Mouse (Mus musculus): Measurements from ENCODE around the gene Mcur1. TPM values are rescaled to one million over a fixed set of nuclear protein-coding genes. Genes with fewer than 3 reads are reported as not detected.
A peak's percentile ranks its signal among the peaks of the same experiment; 100 is the strongest.

The Mcur1 gene
- total RNA-seq, 1 experiment from 2014 or later: 66.1 TPM

GRCm38 (mm10) chr13:43525363-43526134 is 34.4 kb downstream of the Mcur1 start:
- no peak for DNase-seq

- peak; percentile 76 for DNase-seq
Observed at GRCm38 (mm10) chr13:43524491-43525362, 35.3 kb downstream of the Mcur1 start.

GRCm38 (mm10) chr13:43523906-43524480 is 36.0 kb downstream of the Mcur1 start:
- no peak for DNase-seq

GRCm38 (mm10) chr13:43521940-43522339 is 38.1 kb downstream of the Mcur1 start:
- no peak for DNase-seq

- DNase-seq: no peak
Observed at GRCm38 (mm10) chr13:43519251-43519650, 40.7 kb downstream of the Mcur1 start.

GRCm38 (mm10) chr13:43517371-43517770 is 42.6 kb downstream of the Mcur1 start:
- no peak for DNase-seq

- DNase-seq: no peak
Observed at GRCm38 (mm10) chr13:43516931-43517330, 43.1 kb downstream of the Mcur1 start.

GRCm38 (mm10) chr13:43516119-43516518 is 43.9 kb downstream of the Mcur1 start:
- DNase-seq: no peak

GRCm38 (mm10) chr13:43514950-43515358 is 45.0 kb downstream of the Mcur1 start:
- DNase-seq: no peak

- no peak for DNase-seq
Observed at GRCm38 (mm10) chr13:43512736-43513135, 47.3 kb downstream of the Mcur1 start.

- DNase-seq: no peak
Observed at GRCm38 (mm10) chr13:43505798-43506197, 54.2 kb downstream of the Mcur1 start.

GRCm38 (mm10) chr13:43503395-43503850 is 56.6 kb downstream of the Mcur1 start:
- DNase-seq: peak; percentile 41

- DNase-seq: no peak
Observed at GRCm38 (mm10) chr13:43501601-43502000, 58.4 kb downstream of the Mcur1 start.

- no peak for DNase-seq
Observed at GRCm38 (mm10) chr13:43500483-43500850, 59.5 kb downstream of the Mcur1 start.

- DNase-seq: no peak
Observed at GRCm38 (mm10) chr13:43499731-43500482, 60.1 kb downstream of the Mcur1 start.

GRCm38 (mm10) chr13:43498849-43499248 is 61.1 kb downstream of the Mcur1 start:
- peak; percentile 18 for DNase-seq

GRCm38 (mm10) chr13:43497769-43498168 is 62.2 kb downstream of the Mcur1 start:
- DNase-seq: no peak

GRCm38 (mm10) chr13:43496660-43497059 is 63.3 kb downstream of the Mcur1 start:
- no peak for DNase-seq

GRCm38 (mm10) chr13:43495645-43496044 is 64.3 kb downstream of the Mcur1 start:
- no peak for DNase-seq

- no peak for DNase-seq
Observed at GRCm38 (mm10) chr13:43493725-43494124, 66.3 kb downstream of the Mcur1 start.

- no peak for DNase-seq
Observed at GRCm38 (mm10) chr13:43493058-43493481, 66.9 kb downstream of the Mcur1 start.

Measured in adrenal gland, postnatal 14 days (tissue).